Mouse (Mus musculus) cerebellum, adult 9-11 months (tissue): ENCODE measurements at regions not wholly inside any gene's neighbourhood (a gene's known extent, or its start where the extent isn't known, plus 50 kb on each side); places are given as distances from the start of the nearest gene placed in this dataset.

Experiments used
- DNase-seq: peaks from one replicate; pipeline ENCODE4 v3.0.0; 2022

- DNase-seq: no peak
Measured at GRCm38 (mm10) chr12:25250881-25251280, 153.9 kb upstream of the Id2 start.

GRCm38 (mm10) chr12:25248681-25249366 lies 151.9 kb upstream of the Id2 start:
- DNase-seq: no peak

- no peak for DNase-seq
Measured at GRCm38 (mm10) chr12:25246566-25246965, 149.6 kb upstream of the Id2 start.

DNA sequence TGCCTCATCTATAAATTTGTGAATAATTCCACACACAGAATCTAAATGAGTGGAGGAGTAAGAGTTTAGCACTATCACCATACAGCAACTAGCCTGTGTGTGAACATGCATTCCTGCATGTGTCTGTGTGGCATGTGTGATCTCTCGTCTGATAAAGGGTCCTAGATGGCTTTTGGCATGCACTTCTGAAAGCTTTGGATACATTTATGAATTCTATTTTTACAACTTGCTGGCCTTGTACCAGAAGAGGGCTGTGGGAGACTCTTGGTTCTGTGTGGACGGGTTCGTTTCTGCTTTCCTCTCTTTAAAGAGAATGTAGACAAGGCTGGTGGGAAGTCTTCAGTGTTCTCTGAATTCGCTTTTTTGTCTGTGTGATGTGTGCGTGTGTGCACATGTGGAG lies 148.7 kb upstream of the Id2 start:
- no peak for DNase-seq

GRCm38 (mm10) chr12:25245251-25245650 lies 148.3 kb upstream of the Id2 start:
- DNase-seq: no peak

DNA sequence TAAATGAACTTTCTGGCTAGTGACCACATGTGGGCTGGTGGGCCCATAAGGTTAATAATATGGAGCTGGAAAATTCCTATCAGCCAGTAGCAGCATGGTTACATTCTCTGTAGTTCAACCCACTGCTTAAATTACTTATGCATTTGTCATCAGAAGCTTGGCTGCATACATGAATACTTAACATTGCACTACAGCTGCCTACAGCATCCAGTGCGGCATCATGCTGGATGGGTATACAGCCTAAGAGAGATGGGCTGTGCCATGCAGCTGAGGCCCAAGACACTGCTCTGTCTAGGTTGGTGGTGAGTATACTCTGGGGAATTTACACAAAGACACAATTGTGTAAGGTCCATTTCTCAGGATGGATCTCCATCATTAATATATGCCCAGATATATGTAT lies 147.7 kb upstream of the Id2 start:
- DNase-seq: no peak

DNA sequence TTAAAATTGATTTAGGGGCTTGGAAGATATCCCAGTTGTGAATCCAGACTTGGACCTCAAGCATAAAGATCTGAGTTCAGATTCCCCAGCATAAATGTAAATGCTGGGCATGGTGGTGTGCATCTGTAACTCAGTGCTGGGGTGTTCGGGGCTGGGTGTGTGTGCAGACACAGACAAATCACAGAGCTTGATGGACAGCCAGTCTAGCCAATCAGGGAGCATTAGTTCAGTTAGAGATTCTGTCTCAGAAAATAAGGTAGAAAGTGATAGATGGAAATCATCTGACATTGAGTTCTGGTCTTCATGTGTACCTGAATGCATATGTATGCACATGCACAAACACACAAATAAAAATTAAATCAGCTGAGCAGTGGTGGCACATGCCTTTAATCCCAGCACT lies 147.0 kb upstream of the Id2 start:
- DNase-seq: no peak

- DNase-seq: no peak
Measured at GRCm38 (mm10) chr12:25242369-25242768, 145.4 kb upstream of the Id2 start.

DNA sequence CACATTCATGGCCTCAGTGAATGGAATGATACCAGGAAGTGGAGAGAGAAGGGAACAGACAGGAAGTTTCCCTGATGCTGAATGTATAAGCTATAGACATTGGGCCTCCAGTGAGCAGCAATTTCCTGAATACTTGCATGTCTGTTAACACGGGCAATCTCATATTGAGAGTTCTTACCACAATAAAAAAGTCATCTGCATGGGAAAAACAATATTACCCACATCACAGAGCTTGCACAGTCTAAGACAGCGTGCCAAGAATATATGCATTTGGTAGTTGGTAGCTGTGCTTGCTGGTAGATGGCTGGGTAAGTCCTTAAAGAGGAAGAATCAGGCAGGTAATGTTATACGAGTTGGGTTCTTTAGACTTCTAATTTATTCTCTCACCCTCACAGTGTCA lies 144.7 kb upstream of the Id2 start:
- DNase-seq: no peak

GRCm38 (mm10) chr12:25240796-25241195 lies 143.9 kb upstream of the Id2 start:
- peak; percentile 29 for DNase-seq

- peak; percentile 43 for DNase-seq
Measured at GRCm38 (mm10) chr12:25240142-25240541, 143.2 kb upstream of the Id2 start.

DNA sequence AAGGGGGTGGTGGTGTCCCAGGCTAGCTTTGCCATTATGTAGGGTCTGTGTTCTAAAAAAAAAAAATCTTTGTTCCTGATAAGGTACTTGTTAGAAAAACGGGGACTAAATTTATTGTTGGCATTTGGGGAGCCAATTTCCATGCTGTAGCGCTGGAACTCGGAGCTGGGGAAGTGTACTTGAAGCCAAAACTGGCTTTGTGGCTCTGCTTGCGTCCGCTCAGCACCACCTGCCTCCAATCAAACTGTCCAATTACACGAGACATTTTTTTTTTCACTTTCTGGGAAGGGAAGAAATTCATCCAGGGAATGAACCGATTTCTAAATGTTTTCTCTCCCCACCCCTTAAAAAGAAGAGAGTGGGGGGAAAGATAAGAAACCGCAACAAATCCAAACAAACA lies 138.1 kb upstream of the Id2 start:
- DNase-seq: no peak

DNA sequence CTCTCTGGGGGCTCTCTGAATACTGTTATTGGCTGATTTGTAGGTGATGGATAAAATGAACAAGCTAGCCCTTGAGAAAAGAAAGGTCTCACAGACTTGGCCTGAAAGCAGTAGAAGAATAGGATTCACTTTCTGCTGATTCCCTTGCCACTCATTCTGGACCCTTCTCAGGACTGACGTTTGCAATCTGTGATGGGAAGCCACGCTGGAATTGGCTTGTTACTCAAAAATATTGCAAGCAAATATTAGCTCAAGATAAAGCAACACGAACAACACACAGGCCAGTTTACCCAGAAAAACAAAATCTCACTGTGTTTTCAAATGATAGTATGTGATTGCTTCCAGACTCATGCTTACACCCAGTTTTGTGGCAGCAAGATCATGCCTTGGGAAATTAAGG lies 137.7 kb upstream of the Id2 start:
- DNase-seq: no peak

DNA sequence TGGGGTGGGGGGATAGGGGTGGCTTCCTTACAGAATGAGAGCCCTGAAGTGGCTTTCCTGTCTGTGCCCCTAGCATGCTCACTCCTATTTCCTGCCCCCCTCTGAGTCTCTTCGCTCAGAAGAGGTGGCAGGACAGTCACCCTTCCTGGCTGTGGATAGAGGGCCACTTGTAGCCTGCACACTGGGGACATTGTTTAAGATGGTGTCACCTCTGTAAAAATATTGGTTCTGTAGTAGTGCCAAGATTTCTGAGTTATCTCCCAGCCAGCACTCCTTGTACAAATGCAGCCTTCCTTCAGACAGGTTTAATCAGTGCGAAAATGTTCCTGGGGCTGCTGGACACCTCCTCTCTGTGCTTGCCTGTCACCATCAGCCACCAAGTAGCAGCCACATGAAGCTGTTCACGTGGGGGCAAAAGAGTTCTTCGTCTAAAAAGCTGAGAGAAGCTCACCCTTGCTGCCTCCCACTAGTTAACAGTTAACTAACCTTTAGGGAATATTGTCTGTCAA lies 136.1 kb upstream of the Id2 start:
- DNase-seq: no peak

DNA sequence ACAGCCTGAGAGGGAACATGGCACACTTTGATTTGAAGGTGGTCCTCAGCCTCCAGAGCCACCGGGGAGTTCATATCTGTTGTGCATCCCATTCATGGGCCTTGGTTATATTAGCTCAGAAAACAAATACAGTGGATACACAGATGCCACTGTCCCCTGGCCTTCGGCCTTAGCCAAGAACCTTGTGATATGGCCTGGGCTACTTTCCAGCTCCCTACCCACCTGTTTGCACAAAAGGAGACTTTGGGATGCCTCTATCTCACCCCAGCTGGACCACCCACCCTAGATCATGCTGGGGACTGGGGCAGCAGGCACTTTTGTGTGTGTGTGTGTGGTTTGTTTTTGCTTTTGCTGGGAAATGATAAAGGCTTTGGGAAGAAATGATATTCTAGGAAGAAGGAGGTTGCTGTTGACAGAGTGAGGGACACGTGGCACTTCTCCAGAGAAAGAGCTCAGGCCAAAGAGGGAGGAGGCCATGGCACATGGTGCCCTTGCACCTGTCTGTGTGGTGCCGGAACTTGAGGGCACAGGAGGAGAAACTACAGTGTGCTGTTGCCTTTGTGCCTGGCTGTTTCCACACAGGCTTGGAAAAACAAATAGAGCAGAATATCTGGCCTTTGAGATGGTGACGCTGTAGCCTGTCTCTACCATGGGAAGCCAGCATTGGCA lies 135.6 kb upstream of the Id2 start:
- DNase-seq: peak; percentile 13

DNA sequence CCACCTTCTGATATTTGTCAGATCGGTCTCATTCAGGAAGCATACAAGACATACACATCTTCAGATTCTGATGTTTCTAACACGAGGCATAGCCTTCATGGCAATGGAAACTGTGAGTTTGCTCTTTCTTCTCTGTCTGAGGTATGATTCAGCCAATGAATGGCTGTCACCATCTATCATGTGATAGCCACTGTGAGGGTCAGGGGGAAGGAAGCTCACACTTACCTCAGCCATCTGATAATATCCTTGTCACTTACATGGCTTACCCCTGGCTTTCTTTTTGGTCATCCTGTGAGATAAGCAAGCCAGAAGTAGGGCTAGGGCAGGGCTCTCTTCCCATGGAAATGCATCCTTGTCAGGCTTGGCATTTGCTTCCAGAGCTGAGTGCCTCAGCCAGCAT lies 131.8 kb upstream of the Id2 start:
- no peak for DNase-seq

- no peak for DNase-seq
Measured at GRCm38 (mm10) chr12:25227736-25228135, 130.8 kb upstream of the Id2 start.

- DNase-seq: no peak
Measured at GRCm38 (mm10) chr12:25224644-25225043, 127.7 kb upstream of the Id2 start.

- DNase-seq: no peak
Measured at GRCm38 (mm10) chr12:25224201-25224600, 127.3 kb upstream of the Id2 start.

- DNase-seq: no peak
Measured at GRCm38 (mm10) chr12:25223539-25223938, 126.6 kb upstream of the Id2 start.

GRCm38 (mm10) chr12:25220780-25221106 lies 123.8 kb upstream of the Id2 start:
- no peak for DNase-seq

GRCm38 (mm10) chr12:25220096-25220779 lies 123.3 kb upstream of the Id2 start:
- no peak for DNase-seq

DNA sequence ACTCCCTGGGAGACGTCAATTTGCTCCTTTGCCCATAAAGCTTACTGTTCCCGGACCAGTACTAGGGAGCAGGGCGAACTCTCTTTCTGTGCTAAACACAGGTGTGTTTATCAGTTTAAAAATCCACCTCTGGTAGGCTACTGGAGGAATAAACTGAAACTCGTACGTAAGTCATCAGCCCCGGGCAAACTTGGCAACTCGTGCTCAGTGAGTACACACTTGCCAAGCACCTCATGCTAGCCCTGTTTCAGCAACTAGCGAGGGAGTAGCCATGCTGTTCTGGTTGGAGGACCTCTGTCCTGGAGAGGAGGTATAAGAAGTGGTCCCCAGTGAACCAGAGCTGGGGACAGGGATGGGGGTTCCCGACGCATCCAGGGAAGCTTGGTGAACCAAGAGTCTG lies 122.6 kb upstream of the Id2 start:
- no peak for DNase-seq

- DNase-seq: no peak
Measured at GRCm38 (mm10) chr12:25216792-25217516, 120.0 kb upstream of the Id2 start.
